Comparison of ENCODE assay signal across 10 mouse cellular contexts in genomic region chr19:33100031-33100430, GRCm38 (mm10).
DNase-seq lines count a peak whose midpoint lies in the region; ATAC-seq and TF ChIP-seq lines count a peak whose summit lies in the region.
"Had no signal": no experiment of that assay in that cellular context is flagged by ENCODE, and none has a peak within 500 bp of the region (broad histone marks: within the 10 kb centered on the region; RNA-seq: fewer than 3 reads in every experiment).

No protein-coding gene starts in this region.

- no peak overlapping the region for H3K4me3 ChIP-seq in neural tube, embryonic 11.5 days (ENCODE audit: low read depth, low read length)
- H3K4me3 ChIP-seq in limb, embryonic 13.5 days: no peak overlapping the region
- H3K4me3 ChIP-seq in cerebellum, adult 2 months (replicated peaks; ENCODE audit: insufficient read depth, low read depth, low read length): no peak overlapping the region
- no peak overlapping the region for H3K4me3 ChIP-seq in lung, adult 2 months (replicated peaks; ENCODE audit: extremely low read depth, low read depth, low read length)

- no peaks in the 10 kb centered on the region for H3K36me3 ChIP-seq in neural tube, embryonic 11.5 days (ENCODE audit: control insufficient read depth, insufficient read depth, low read length)
- no peaks in the 10 kb centered on the region for H3K36me3 ChIP-seq in limb, embryonic 13.5 days

- WGBS in neural tube, embryonic 11.5 days: 57% methylated on average over 4 of the region's 4 CpGs
- WGBS in limb, embryonic 13.5 days: 45% methylated on average over 4 of the region's 4 CpGs
- WGBS in cerebellum, adult 2 months: 48% methylated on average over 4 of the region's 4 CpGs
- WGBS in lung, adult 2 months: 56% methylated on average over 4 of the region's 4 CpGs

- H3K9me3 ChIP-seq in neural tube, embryonic 11.5 days (ENCODE audit: control insufficient read depth, low read length): no peaks in the 10 kb centered on the region
- no peaks in the 10 kb centered on the region for H3K9me3 ChIP-seq in limb, embryonic 13.5 days

- H3K9ac ChIP-seq in neural tube, embryonic 11.5 days (ENCODE audit: low read length): no peak overlapping the region
- H3K9ac ChIP-seq in limb, embryonic 13.5 days: no peak overlapping the region

- 0 out of 2 replicates have a peak, but pooled peaks have one; percentile 13 for ATAC-seq in neural tube, embryonic 11.5 days (ENCODE audit: insufficient read depth, low FRiP score, low TSS enrichment)
- 0 out of 2 replicates have a peak, but pooled peaks have one; percentile 28 for ATAC-seq in limb, embryonic 13.5 days (ENCODE audit: low FRiP score, low read depth)

- no peak overlapping the region for H3K27ac ChIP-seq in neural tube, embryonic 11.5 days (ENCODE audit: low read depth, low read length)
- H3K27ac ChIP-seq in limb, embryonic 13.5 days: no peak overlapping the region
- H3K27ac ChIP-seq in cerebellum, adult 2 months (ENCODE audit: insufficient read depth, low read length): no peak overlapping the region

- no peak for TF ChIP-seq CTCF in cerebellum, adult 2 months (IDR thresholded peaks at IDR 0.05; ENCODE audit: borderline replicate concordance, insufficient read depth, low read depth, low read length)
- no peak for TF ChIP-seq CTCF in lung, adult 2 months (IDR thresholded peaks at IDR 0.05; ENCODE audit: insufficient read depth, low read length)

- TF ChIP-seq POLR2A in cerebellum, adult 2 months (IDR thresholded peaks at IDR 0.05; ENCODE audit: borderline replicate concordance, insufficient read depth, low read length): no peak
- TF ChIP-seq POLR2A in lung, adult 2 months (IDR thresholded peaks at IDR 0.05; ENCODE audit: borderline replicate concordance, extremely low read depth, low read depth, low read length): no peak

- H3K27me3 ChIP-seq in neural tube, embryonic 11.5 days (ENCODE audit: control insufficient read depth, insufficient read depth, low read length): no peaks in the 10 kb centered on the region
- H3K27me3 ChIP-seq in limb, embryonic 13.5 days: 0 out of 2 replicates have a peak, but pooled peaks cover 7% of the 10 kb centered on the region
- H3K27me3 ChIP-seq in cerebellum, adult 2 months (ENCODE audit: control insufficient read depth, insufficient read depth, low read length): no peaks in the 10 kb centered on the region

- H3K4me2 ChIP-seq in neural tube, embryonic 11.5 days (ENCODE audit: low read depth): no peak overlapping the region
- no peak overlapping the region for H3K4me2 ChIP-seq in limb, embryonic 13.5 days (replicated peaks)

- DNase-seq in adrenal gland, postnatal 36 days: peak; percentile 30 to 52
- no peak for DNase-seq in adrenal gland, postnatal 4 days (ENCODE audit: low spot score in 2 of 2)
- peak; percentile 22 for DNase-seq in neural tube, embryonic 11.5 days (ENCODE audit: low spot score)
- no peak for DNase-seq in neural tube, embryonic 10.5 days (ENCODE audit: extremely low spot score, low spot score)
- peak; percentile 29 for DNase-seq in retina, postnatal 7 days (ENCODE audit: low read depth, low spot score)
- no peak for DNase-seq in cerebellum, adult 2 months
- no peak for DNase-seq in lung, adult 2 months
- DNase-seq: lung, postnatal 10 days; right cerebral cortex, postnatal 25 days had no signal

- no peaks in the 10 kb centered on the region; the same call in 1 of the 2 replicates for H3K4me1 ChIP-seq in neural tube, embryonic 11.5 days (ENCODE audit: control insufficient read depth, insufficient read depth, low read length)
- peaks cover 18% of the 10 kb centered on the region for H3K4me1 ChIP-seq in limb, embryonic 13.5 days
- H3K4me1 ChIP-seq in cerebellum, adult 2 months (ENCODE audit: control insufficient read depth, insufficient read depth, low read length): no peaks in the 10 kb centered on the region
- H3K4me1 ChIP-seq in lung, adult 2 months (ENCODE audit: control insufficient read depth, insufficient read depth, low read length): no peaks in the 10 kb centered on the region; the same call in 1 of the 2 replicates

Comparison
In these comparisons a context has a peak if more than half of its experiments do, and no peak if none do; other contexts are left out.
1. DNase-seq: peak in adrenal gland, postnatal 36 days (2 of 2), neural tube, embryonic 11.5 days (single experiment) and retina, postnatal 7 days (single experiment); none in adrenal gland, postnatal 4 days (0 of 2), neural tube, embryonic 10.5 days (single experiment), cerebellum, adult 2 months (0 of 2) and lung, adult 2 months (single experiment).